Mouse (Mus musculus): ENCODE measurements around the gene Rab27a.

- TF ChIP-seq POLR2A (IDR thresholded peaks at IDR 0.05; ENCODE audit: borderline replicate concordance, extremely low read depth, low read depth, low read length) (no peak), CTCF (IDR thresholded peaks at IDR 0.05; ENCODE audit: insufficient read depth, low read length) (no peak)
Observed at GRCm38 (mm10) chr9:73006175-73006574, 38.5 kb upstream of the Rab27a start.
